Mouse (Mus musculus): ENCODE results near the gene Elobl.

- TF ChIP-seq CTCF (IDR thresholded peaks at IDR 0.05; ENCODE audit: low read depth, low read length) = no peak
- no peak for TF ChIP-seq GATA1 (IDR thresholded peaks at IDR 0.05; ENCODE audit: borderline replicate concordance, low read length)
- no peak for TF ChIP-seq TAL1 (conservative IDR thresholded peaks at IDR 0.05; ENCODE audit: low read depth, low read length)
- TF ChIP-seq GATA2 (IDR thresholded peaks at IDR 0.05; ENCODE audit: borderline replicate concordance, low read depth, low read length) = no peak
- TF ChIP-seq POLR2AphosphoS5 (IDR thresholded peaks at IDR 0.05; ENCODE audit: insufficient replicate concordance, low read depth, low read length) = no peak
These were observed 27.1 kb downstream of the Elobl start for GRCm38 (mm10) chr11:88939634-88940033.
